Mouse (Mus musculus) T-helper 2 cell (primary cell): Measurements from ENCODE around the gene Slu7.

ENCODE experiments used
- in situ Hi-C: fragments of 300-600 bp; cut with MboI, MseI; formaldehyde crosslinking; loops from one replicate; pipeline ENCODE4 v1.15.1; 2025; ENCODE audit warnings: high pct_unique_total_duplicates

The Slu7 gene

GRCm38 (mm10) chr11:43484057-43484456 lies 50.5 kb downstream of the Slu7 start:
- in situ Hi-C loops = loop anchor here (10.0 kb wide), 1 partner anchor 759 kb away; no protein-coding TSS in a partner anchor

DNA sequence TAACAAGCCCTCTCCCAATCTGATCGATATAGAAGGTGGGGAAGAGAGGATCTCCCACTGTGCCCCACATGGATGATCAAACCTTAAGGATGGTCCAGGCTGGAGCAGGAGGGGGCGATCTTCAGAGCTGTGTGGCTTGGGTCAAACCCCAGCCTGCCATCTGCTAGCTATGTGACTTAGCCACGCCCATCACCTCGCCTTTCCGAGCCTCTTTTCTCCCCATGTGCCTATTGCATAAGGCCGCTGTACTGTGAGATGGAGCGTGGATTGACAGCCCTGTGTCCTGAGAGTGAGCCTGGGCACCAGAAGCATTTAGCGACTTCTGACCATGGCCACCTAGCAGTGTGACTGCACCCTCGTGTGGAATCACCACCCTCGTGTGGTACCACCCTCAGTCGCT lies 51.1 kb downstream of the Slu7 start:
- in situ Hi-C loops = loop anchor here (10.0 kb wide), 1 partner anchor 760 kb away; no protein-coding TSS in a partner anchor

DNA sequence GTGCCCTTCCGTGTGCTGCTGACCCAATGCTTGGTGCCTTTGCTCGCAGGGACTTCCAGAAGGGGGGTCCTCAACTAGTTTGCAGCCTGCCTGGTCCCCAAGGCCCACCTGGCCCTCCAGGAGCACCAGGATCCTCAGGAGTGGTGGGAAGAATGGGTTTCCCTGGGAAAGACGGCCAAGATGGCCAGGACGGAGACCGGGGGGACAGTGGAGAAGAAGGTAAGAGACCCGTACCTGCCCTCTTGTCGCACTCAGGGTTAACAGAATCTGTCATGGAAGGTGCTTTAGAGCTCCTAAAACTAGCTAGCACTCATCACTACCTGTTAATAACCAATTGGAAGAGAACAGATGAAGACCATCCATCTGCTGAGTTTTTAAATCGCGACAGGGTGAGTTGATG lies 52.3 kb downstream of the Slu7 start:
- in situ Hi-C loops = loop anchor here (10.0 kb wide), 1 partner anchor 761 kb away; no protein-coding TSS in a partner anchor

GRCm38 (mm10) chr11:43492663-43493062 lies 59.1 kb downstream of the Slu7 start:
- in situ Hi-C loops = no loop called here

- in situ Hi-C loops = no loop called here
Measured at GRCm38 (mm10) chr11:43493815-43494409, 60.4 kb downstream of the Slu7 start.

DNA sequence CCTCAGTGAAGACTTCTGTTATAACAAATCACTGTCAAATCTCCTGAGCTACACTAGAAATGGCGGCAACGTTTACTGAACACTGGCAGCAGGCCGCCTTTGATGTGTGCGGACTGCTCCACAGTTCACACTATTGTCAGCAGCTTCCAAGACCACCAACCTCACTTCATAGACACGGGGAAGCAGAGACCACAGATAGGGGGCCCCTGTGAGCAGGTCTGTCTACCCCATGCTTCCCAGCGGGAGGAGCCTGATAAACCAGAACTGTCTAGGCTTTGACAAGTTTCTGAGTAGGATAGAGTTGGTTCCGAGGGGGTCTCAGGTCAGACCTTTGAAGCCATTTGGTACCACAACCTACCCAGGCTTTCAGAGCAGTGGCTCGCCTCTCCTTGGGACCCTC lies 61.5 kb downstream of the Slu7 start:
- in situ Hi-C loops = no loop called here

DNA sequence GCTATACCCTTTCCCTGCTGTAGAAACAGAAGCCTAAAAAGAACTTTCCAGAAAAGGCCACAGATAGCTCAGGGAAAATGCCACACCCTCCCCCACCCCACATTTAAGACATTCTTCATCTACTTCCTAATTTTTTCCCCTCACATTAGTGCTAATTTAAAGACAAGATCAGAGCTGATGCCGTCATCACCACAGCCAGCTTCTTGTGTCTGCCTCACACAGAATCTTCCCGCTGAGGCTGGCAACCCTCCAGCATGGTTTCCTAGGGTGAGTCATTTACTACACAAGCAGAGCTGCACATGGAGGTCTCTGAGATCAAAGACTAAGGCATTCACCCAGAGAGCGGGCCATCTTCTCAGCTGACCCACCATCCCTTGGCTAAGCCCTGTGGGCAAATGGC lies 62.0 kb downstream of the Slu7 start:
- in situ Hi-C loops = no loop called here
